Mouse (Mus musculus) erythroblast, embryonic 14.5 days (primary cell): Measurements from ENCODE around the gene Agtrap.

Source experiments
- GATA1 ChIP-seq: IDR thresholded peaks from 2 replicates; pipeline ENCODE4 v1.6.1; 2012; ENCODE audit warnings: low read length, inconsistent platforms, mixed read lengths
- TAL1 ChIP-seq: IDR thresholded peaks from 3 replicates; pipeline ENCODE4 v1.6.1; 2012; ENCODE audit warnings: low read length, inconsistent platforms, mixed read lengths

- no peak for TF ChIP-seq GATA1
- no peak for TF ChIP-seq TAL1
These were observed 43.8 kb upstream of the Agtrap start for GRCm38 (mm10) chr4:148131497-148132081.
